Mouse (Mus musculus) neural tube, embryonic 12.5 days (tissue): Measurements from ENCODE around the gene Colgalt2. TPM values are rescaled to one million over a fixed set of nuclear protein-coding genes. Genes with fewer than 3 reads are reported as not detected.

Experiments used
- ATAC-seq: fragments of 200-750 bp; cut with Nextera tagmentation; 2 replicates; pipeline ENCODE4 v1.8.0; 2017; ENCODE audit warnings: low read depth, mild to moderate bottlenecking, moderate TSS enrichment, moderate library complexity; ENCODE audit not compliant: low FRiP score
- H3K27ac ChIP-seq: fragments of 300-500 bp; sonication (generic); 2 replicates; pipeline ENCODE4 v1.5.1; 2016
- H3K27me3 ChIP-seq: fragments of 300-500 bp; sonication (generic); replicated peaks from 2 replicates; pipeline ENCODE4 v1.6.1; 2016; ENCODE audit warnings: mild to moderate bottlenecking
- H3K36me3 ChIP-seq: fragments of 300-500 bp; sonication (generic); 2 replicates; pipeline ENCODE4 v1.6.1; 2016; ENCODE audit warnings: mild to moderate bottlenecking
- H3K4me1 ChIP-seq: fragments of 300-500 bp; sonication (generic); 2 replicates; pipeline ENCODE4 v1.6.1; 2016
- H3K4me2 ChIP-seq: fragments of 300-500 bp; sonication (generic); replicated peaks from 2 replicates; pipeline ENCODE4 v1.6.1; 2016; ENCODE audit warnings: mild to moderate bottlenecking
- H3K4me3 ChIP-seq: fragments of 300-500 bp; sonication (generic); 2 replicates; pipeline ENCODE4 v1.5.1; 2016
- H3K9ac ChIP-seq: fragments of 300-500 bp; sonication (generic); 2 replicates; pipeline ENCODE4 v1.6.1; 2016; ENCODE audit warnings: mild to moderate bottlenecking
- H3K9me3 ChIP-seq: fragments of 300-500 bp; sonication (generic); 2 replicates; pipeline ENCODE4 v1.6.1; 2016; ENCODE audit warnings: mild to moderate bottlenecking
- WGBS: fragments of 180-500 bp; shearing (Covaris S2); methylation state at CpG from one replicate; pipeline ENCODE4 v1.1.7; 2016; 5-methylcytosine and 5-hydroxymethylcytosine counted together
- polyA plus RNA-seq: library from polyadenylated mRNA; unstranded; fragments of >200 nt; fragmentation: Nextera tagmentation; extraction: Ambion mirVana; gene quantifications from 2 replicates; pipeline ENCODE4 v1.2.1, GENCODE M21; 2016

The Colgalt2 gene
- polyA plus RNA-seq, 1 experiment from 2014 or later: 3.0 TPM

DNA sequence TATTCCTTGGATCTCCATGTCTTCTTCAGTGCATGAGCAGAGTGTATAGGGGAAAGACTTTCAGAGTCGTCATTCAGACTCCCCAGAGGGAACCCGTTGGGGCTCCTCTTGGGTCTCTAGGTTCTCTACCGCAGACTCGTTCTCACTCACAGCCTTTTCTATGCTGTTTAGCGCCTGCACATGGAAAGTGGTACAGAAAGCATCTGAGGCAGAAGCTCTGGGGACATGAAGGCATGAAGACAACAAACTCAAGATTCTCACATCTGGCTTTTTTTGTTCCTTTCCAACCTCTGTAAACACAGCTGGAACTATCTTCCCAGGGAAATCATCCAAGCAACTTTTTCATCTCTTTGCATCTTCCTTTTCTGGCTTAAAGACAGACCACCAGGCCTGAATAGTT is 106.5 kb downstream of the Colgalt2 start:
- Histone ChIP-seq H3K36me3 (no peaks in the 10 kb centered on the region), H3K4me1 (no peaks in the 10 kb centered on the region), H3K27me3 (no peaks in the 10 kb centered on the region), H3K9ac (no peak overlapping the region), H3K4me2 (no peak overlapping the region), H3K4me3 (no peak overlapping the region), H3K27ac (no peak overlapping the region), H3K9me3 (no peaks in the 10 kb centered on the region)
- 95% methylated on average over 5 of the region's 5 CpGs for WGBS
- no peak for ATAC-seq

DNA sequence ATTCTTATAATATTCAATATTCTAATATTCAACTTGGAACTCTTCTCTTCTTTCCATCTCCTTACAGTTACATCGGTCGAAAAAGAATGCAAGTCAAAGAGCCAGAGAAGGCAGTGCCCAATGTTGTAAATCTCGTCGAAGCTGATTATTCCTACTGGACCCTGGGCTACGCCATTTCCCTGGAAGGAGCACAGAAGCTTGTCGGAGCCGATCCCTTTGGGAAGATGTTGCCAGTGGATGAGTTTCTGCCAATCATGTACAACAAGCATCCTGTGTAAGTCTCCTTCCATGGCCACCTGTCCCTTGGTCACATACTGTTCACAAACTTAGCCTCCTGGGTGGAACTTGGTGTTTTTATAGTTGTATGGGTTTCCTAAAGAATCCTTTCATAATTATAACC is 107.1 kb downstream of the Colgalt2 start:
- Histone ChIP-seq H3K4me2 (no peak overlapping the region), H3K4me3 (no peak overlapping the region), H3K9ac (no peak overlapping the region), H3K4me1 (no peaks in the 10 kb centered on the region), H3K36me3 (no peaks in the 10 kb centered on the region), H3K27me3 (no peaks in the 10 kb centered on the region), H3K9me3 (no peaks in the 10 kb centered on the region), H3K27ac (no peak overlapping the region)
- ATAC-seq: no peak
- WGBS: 89% methylated on average over 7 of the region's 7 CpGs

DNA sequence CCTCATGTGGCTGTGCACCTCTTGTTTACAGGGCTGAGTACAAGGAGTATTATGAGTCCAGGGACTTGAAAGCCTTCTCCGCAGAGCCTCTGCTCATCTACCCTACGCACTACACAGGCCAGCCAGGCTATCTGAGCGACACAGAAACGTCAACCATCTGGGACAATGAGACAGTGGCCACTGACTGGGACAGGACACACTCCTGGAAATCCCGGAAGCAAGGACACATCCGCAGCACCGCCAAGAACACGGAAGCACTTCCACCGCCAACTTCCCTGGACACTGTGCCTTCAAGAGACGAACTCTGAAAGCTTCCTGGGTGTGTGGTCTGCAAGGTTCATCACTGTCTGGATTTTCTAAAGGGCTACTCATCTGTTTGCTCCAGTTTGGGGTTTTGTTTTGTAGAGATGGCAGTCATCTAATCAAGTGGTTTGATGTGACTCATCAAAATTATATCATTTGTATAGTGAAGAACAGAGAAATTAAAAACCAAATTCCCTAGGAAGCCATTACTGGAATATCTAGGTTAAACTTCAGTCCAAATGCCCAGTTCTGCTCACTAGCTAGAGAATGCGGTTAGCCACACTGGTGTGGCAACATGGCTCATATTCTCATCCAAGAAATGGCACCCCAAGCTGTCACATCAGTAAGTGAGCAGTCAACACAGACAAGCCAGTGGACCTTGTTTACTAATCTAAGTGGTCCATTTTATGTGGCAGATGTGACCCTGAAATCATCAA is 109.0 kb downstream of the Colgalt2 start:
- Histone ChIP-seq H3K4me2 (no peak overlapping the region), H3K27me3 (no peaks in the 10 kb centered on the region), H3K9me3 (no peaks in the 10 kb centered on the region), H3K9ac (no peak overlapping the region), H3K27ac (no peak overlapping the region), H3K4me3 (no peak overlapping the region), H3K4me1 (no peaks in the 10 kb centered on the region), H3K36me3 (no peaks in the 10 kb centered on the region)
- WGBS: 94% methylated on average over 11 of the region's 11 CpGs
- ATAC-seq: no peak

DNA sequence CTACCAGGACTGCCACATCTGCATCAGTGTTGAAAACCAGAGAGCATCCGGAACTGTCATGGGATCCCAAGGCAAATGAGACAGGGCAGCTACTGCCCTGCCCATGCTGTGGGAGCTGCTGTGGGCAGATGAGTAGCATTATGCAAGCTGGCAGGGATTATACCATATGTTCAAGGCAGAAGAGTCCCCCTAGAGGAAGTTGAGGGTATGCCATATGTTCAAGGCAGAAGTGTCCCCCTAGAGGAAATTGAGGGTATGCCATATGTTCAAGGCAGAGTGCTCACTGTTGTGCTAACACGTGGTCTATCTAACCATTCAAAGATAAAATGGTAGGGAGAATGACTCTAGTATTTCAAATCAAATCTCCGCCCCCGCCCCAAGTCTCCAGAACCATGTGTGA is 111.6 kb downstream of the Colgalt2 start:
- no peak overlapping the region for H3K27ac ChIP-seq
- H3K4me2 ChIP-seq: no peak overlapping the region
- no peak overlapping the region for H3K4me3 ChIP-seq
- H3K9me3 ChIP-seq: no peaks in the 10 kb centered on the region
- no peak for ATAC-seq
- WGBS: 74% methylated on average over 4 of the region's 4 CpGs
- H3K27me3 ChIP-seq: no peaks in the 10 kb centered on the region
- H3K4me1 ChIP-seq: no peaks in the 10 kb centered on the region
- no peak overlapping the region for H3K9ac ChIP-seq
- H3K36me3 ChIP-seq: no peaks in the 10 kb centered on the region

DNA sequence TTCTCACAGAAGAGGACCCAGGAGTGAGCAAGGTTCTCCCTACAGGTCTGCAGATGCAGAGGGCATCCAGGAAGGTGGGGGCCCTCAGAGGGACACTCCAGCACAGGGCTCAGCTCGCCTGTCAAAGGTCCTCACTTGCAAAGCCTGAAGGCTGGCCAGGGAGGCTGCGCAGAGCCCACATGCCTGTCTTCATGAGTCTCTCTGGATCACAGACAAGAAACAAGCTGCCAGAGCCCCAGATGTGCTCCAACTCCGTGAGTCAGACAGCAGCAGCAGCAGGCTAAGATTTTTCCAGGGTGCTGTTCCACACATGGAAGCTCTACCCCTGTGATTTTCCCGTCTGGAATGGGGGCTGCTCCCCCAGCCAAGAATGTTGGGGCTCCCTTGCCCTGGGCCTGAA is 114.6 kb downstream of the Colgalt2 start:
- peaks cover 7% of the 10 kb centered on the region for H3K36me3 ChIP-seq
- H3K4me2 ChIP-seq: no peak overlapping the region
- no peaks in the 10 kb centered on the region for H3K9me3 ChIP-seq
- no peak overlapping the region for H3K27ac ChIP-seq
- H3K4me1 ChIP-seq: no peaks in the 10 kb centered on the region
- H3K4me3 ChIP-seq: no peak overlapping the region
- no peak overlapping the region for H3K9ac ChIP-seq
- H3K27me3 ChIP-seq: no peaks in the 10 kb centered on the region
- ATAC-seq: no peak
- 77% methylated on average over 4 of the region's 4 CpGs for WGBS

- WGBS: 89% methylated on average over 4 of the region's 4 CpGs
- Histone ChIP-seq H3K4me3 (no peak overlapping the region), H3K4me1 (no peaks in the 10 kb centered on the region), H3K4me2 (no peak overlapping the region), H3K9me3 (no peaks in the 10 kb centered on the region), H3K9ac (no peak overlapping the region), H3K36me3 (peaks cover 11% of the 10 kb centered on the region), H3K27me3 (no peaks in the 10 kb centered on the region), H3K27ac (no peak overlapping the region)
- ATAC-seq: no peak
These were observed 117.5 kb downstream of the Colgalt2 start for GRCm38 (mm10) chr1:152517057-152517570.

- Histone ChIP-seq H3K9ac (no peak overlapping the region), H3K36me3 (peaks cover 16% of the 10 kb centered on the region), H3K4me3 (no peak overlapping the region), H3K4me2 (no peak overlapping the region), H3K9me3 (no peaks in the 10 kb centered on the region), H3K4me1 (no peaks in the 10 kb centered on the region), H3K27me3 (no peaks in the 10 kb centered on the region), H3K27ac (no peak overlapping the region)
- 96% methylated on average over 8 of the region's 8 CpGs for WGBS
- ATAC-seq: no peak
These were observed 119.3 kb downstream of the Colgalt2 start for GRCm38 (mm10) chr1:152518971-152519370.

DNA sequence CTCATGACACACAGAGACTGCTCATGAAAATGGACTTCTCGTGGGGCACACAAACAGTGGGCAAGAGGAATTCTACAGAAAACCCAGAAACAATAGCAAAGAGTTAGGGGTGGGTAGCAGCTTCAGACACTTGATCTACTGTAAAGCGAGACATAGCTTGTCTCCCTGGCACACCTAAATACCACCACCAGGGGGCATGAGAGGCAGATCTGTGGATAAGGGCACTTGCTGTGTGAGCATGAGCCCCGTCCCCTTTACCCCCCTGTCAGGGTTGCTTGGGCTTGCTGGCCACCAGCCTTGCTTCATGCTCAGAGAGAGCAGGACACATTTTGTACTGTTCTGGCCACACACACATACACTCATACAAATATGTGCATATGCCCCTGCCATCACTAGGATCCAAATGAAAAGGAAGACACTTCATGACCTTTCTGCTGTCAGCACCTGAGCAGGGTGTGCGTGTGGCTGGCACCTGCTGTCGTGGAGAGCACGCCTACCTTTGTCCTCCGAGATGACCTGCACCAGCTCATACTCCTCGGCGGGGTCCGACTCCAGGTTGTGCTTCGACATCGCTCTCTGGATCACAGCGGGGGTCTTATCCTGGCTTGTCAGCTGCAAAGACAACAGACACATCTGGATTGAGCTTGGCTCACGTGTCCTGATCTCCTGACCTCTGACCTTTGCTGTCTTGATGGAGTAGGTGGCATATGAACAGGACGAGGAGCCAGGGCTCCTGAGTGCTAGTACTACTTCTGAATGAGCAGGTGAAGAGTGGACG is 121.4 kb downstream of the Colgalt2 start:
- Histone ChIP-seq H3K27ac (no peak overlapping the region), H3K4me2 (no peak overlapping the region), H3K9me3 (no peaks in the 10 kb centered on the region), H3K27me3 (no peaks in the 10 kb centered on the region), H3K4me3 (no peak overlapping the region), H3K36me3 (peaks cover 16% of the 10 kb centered on the region), H3K9ac (no peak overlapping the region), H3K4me1 (peaks cover 4% of the 10 kb centered on the region; the same call in 1 of the 2 replicates)
- ATAC-seq: no peak
- 77% methylated on average over 16 of the region's 16 CpGs for WGBS

DNA sequence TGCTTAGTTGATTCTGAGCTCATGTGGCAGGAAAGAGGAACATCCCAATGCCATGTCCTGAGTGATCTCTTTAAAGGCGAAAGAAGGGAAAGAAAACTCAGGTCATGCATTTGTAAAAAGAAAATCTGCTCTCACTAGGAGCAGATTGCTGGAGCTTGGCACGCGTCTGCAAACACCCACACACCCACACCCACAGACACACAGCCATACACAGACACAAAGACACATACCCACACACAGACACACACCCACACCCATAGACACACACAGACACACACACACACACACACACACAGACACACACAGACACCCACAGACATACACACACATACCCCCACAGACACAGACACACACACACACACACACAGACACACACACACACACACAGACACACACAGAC is 122.6 kb downstream of the Colgalt2 start:
- Histone ChIP-seq H3K4me1 (peaks cover 4% of the 10 kb centered on the region; the same call in 1 of the 2 replicates), H3K27ac (no peak overlapping the region), H3K27me3 (no peaks in the 10 kb centered on the region), H3K4me3 (no peak overlapping the region), H3K36me3 (peaks cover 16% of the 10 kb centered on the region), H3K4me2 (no peak overlapping the region), H3K9me3 (no peaks in the 10 kb centered on the region), H3K9ac (no peak overlapping the region)
- WGBS: 93% methylated on average over 3 of the region's 3 CpGs
- no peak for ATAC-seq

- ATAC-seq: no peak
- H3K4me2 ChIP-seq: no peak overlapping the region
- H3K4me1 ChIP-seq: peaks cover 4% of the 10 kb centered on the region; the same call in 1 of the 2 replicates
- H3K9ac ChIP-seq: no peak overlapping the region
- WGBS: 90% methylated on average over 11 of the region's 11 CpGs
- H3K9me3 ChIP-seq: no peaks in the 10 kb centered on the region
- H3K36me3 ChIP-seq: peaks cover 10% of the 10 kb centered on the region; the same call in 1 of the 2 replicates
- no peaks in the 10 kb centered on the region for H3K27me3 ChIP-seq
- no peak overlapping the region for H3K4me3 ChIP-seq
- no peak overlapping the region for H3K27ac ChIP-seq
These were observed 123.7 kb downstream of the Colgalt2 start for GRCm38 (mm10) chr1:152523292-152523691.

GRCm38 (mm10) chr1:152524098-152524892 is 124.7 kb downstream of the Colgalt2 start:
- Histone ChIP-seq H3K9ac (no peak overlapping the region), H3K9me3 (no peaks in the 10 kb centered on the region), H3K4me3 (no peak overlapping the region), H3K4me2 (no peak overlapping the region), H3K27me3 (no peaks in the 10 kb centered on the region), H3K36me3 (peaks cover 9% of the 10 kb centered on the region; the same call in 1 of the 2 replicates), H3K4me1 (peaks cover 4% of the 10 kb centered on the region; the same call in 1 of the 2 replicates), H3K27ac (no peak overlapping the region)
- 89% methylated on average over 22 of the region's 22 CpGs for WGBS
- ATAC-seq: no peak
